24 mouse cellular contexts compared by ENCODE assay signal in the genomic region with DNA sequence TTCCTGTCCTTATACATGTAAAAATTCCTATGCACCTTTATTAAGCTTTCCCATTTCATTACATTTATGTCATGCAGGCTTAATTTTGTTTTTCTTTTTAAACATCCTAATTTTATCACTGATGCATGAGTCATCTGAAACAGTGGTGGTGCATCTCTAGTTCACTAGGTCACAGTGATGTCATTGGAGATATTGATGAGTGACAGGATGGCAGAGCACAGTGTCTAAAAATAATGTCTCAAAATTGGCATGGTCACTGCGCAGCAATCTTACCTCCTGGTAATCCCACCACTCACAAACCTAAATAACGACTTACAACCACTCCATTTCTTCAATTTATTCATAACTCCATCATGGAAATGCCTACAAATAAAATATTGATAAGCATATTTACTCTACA.
"Had no signal": no experiment of that assay in that cellular context is flagged by ENCODE, and none has a peak within 500 bp of the region (broad histone marks: within the 10 kb centered on the region; RNA-seq: fewer than 3 reads in every experiment).

No protein-coding gene starts in this region.

- H3K36me3 ChIP-seq: heart, embryonic 10.5 days; heart, embryonic 12.5 days; hindbrain, embryonic 10.5 days; hindbrain, embryonic 12.5 days; intestine, embryonic 15.5 days; limb, embryonic 10.5 days; limb, embryonic 12.5 days had no signal

- H3K4me3 ChIP-seq: gastrocnemius, adult 2 months; heart, embryonic 10.5 days; heart, embryonic 12.5 days; hindbrain, embryonic 10.5 days; hindbrain, embryonic 12.5 days; intestine, embryonic 15.5 days; layer of hippocampus, adult 2 months; left cerebral cortex, adult 2 months; limb, embryonic 10.5 days; limb, embryonic 12.5 days had no signal

- H3K9ac ChIP-seq: heart, embryonic 12.5 days; hindbrain, embryonic 12.5 days; hindbrain, embryonic 14.5 days; intestine, embryonic 15.5 days; limb, embryonic 12.5 days had no signal

- H3K4me1 ChIP-seq: heart, embryonic 10.5 days; heart, embryonic 12.5 days; hindbrain, embryonic 10.5 days; hindbrain, embryonic 12.5 days; intestine, embryonic 15.5 days; limb, embryonic 10.5 days; limb, embryonic 12.5 days had no signal

- H3K4me2 ChIP-seq: heart, embryonic 12.5 days; hindbrain, embryonic 12.5 days; hindbrain, embryonic 14.5 days; intestine, embryonic 15.5 days; limb, embryonic 12.5 days had no signal

- H3K27me3 ChIP-seq: heart, embryonic 12.5 days; hindbrain, embryonic 12.5 days; intestine, embryonic 15.5 days; limb, embryonic 12.5 days had no signal

- DNase-seq: gastrocnemius, adult 2 months; gastrocnemius, postnatal 10 days; gastrocnemius, postnatal 25 days; heart, adult 18-20 months; heart, postnatal 10 days; heart, postnatal 4 days; kidney, adult 18-20 months; kidney, adult 8-10 months; kidney, postnatal 10 days; kidney, postnatal 25 days; kidney, postnatal 4 days had no signal

- H3K9me3 ChIP-seq: heart, embryonic 10.5 days; heart, embryonic 12.5 days; hindbrain, embryonic 10.5 days; hindbrain, embryonic 12.5 days; intestine, embryonic 15.5 days; limb, embryonic 10.5 days; limb, embryonic 12.5 days had no signal

- H3K27ac ChIP-seq: gastrocnemius, adult 2 months; heart, embryonic 10.5 days; hindbrain, embryonic 10.5 days; hindbrain, embryonic 12.5 days; hindbrain, embryonic 14.5 days; intestine, embryonic 15.5 days; layer of hippocampus, adult 2 months; left cerebral cortex, adult 2 months; limb, embryonic 10.5 days; limb, embryonic 12.5 days had no signal

- ATAC-seq: hindbrain, embryonic 16.5 days; inflammation-experienced regulatory T-cells, adult 6 months; intestine, embryonic 15.5 days; intestine, postnatal 0 days had no signal
